Mouse (Mus musculus) cortical plate, adult 2 months (tissue): ENCODE results near the gene Fgfr2.

Experiments
- CTCF ChIP-seq: fragments of 200-500 bp; IDR thresholded peaks from 2 replicates; pipeline ENCODE4 v1.5.1; 2011; ENCODE audit warnings: mild to moderate bottlenecking, control low read depth, low read length; ENCODE audit not compliant: insufficient read depth; ENCODE audit errors: extremely low read depth
- POLR2A ChIP-seq: fragments of 200-500 bp; IDR thresholded peaks from 2 replicates; pipeline ENCODE4 v1.6.1; 2011; ENCODE audit warnings: mild to moderate bottlenecking, low read length, control low read depth; ENCODE audit not compliant: insufficient read depth; ENCODE audit errors: extremely low read depth

DNA sequence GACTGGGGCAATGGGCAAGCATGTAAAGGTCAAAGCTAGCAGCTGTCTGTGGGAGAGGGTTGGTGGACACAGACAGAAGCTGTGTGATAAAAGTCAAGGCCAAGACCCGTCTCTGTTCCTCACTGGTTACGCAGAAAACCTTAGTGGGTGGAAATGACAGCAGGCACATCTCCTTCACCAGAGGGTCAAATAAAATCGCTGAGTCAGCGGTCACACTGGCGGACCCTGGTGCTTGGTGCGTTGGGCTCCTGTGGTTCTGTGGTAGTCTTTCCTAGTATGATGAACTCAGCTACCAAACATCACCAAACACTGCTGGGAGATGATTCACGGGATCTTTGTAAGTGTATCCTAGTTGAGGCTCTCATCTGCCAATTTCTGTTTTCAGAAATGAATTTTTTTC is 2493.2 kb downstream of the Fgfr2 start:
- TF ChIP-seq CTCF, result no peak
- no peak for TF ChIP-seq POLR2A
